Mouse (Mus musculus): ENCODE results near the gene Plxnb3. TPM values are rescaled to one million over a fixed set of nuclear protein-coding genes. Genes with fewer than 3 reads are reported as not detected.
"Not testable (repeated sequence)": the region's sequence is repeated elsewhere in the genome, so short reads cannot be mapped to it uniquely, and the experiment has no call there.

Plxnb3 gene
- polyA plus RNA-seq, 1 experiment from 2014 or later: 0.90 TPM

DNA sequence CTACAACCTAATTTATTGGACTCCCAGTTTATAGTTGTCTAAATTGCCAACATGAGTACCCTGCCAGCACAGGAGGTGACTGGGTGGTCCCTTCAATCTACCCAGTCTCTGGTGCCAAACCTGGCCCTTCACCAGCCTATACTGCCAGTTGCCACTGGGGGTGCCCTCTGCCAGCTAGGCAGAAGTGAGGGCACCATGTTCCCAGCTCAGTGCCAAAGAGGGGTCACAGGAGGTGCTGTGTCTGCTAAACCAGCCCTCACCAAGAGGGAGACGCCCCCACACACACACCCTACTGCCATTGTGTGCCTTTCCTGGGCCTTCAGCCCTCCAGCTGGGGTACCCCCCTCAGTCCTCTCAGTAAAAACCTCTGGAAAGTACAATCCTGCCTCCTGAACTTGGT is 18.7 kb upstream of the Plxnb3 start:
- no CpG with 5 or more reads among the region's 1 CpGs for WGBS
- ATAC-seq: no peak
- H3K27me3 ChIP-seq (replicated peaks; ENCODE audit: control insufficient read depth, insufficient read depth, low read length): no peaks in the 10 kb centered on the region
- H3K4me1 ChIP-seq (ENCODE audit: control insufficient read depth, insufficient read depth, low read depth, low read length): no peaks in the 10 kb centered on the region
- H3K4me3 ChIP-seq (ENCODE audit: low read length): no peak overlapping the region
- H3K36me3 ChIP-seq (ENCODE audit: control insufficient read depth, insufficient read depth, low read length): no peaks in the 10 kb centered on the region
- H3K4me2 ChIP-seq (ENCODE audit: low read length): no peak overlapping the region
- H3K9me3 ChIP-seq (ENCODE audit: control insufficient read depth, low read length): no peaks in the 10 kb centered on the region
- no peak overlapping the region for H3K9ac ChIP-seq (ENCODE audit: low read depth, low read length)
- H3K27ac ChIP-seq (ENCODE audit: low read depth, low read length): no peak overlapping the region

DNA sequence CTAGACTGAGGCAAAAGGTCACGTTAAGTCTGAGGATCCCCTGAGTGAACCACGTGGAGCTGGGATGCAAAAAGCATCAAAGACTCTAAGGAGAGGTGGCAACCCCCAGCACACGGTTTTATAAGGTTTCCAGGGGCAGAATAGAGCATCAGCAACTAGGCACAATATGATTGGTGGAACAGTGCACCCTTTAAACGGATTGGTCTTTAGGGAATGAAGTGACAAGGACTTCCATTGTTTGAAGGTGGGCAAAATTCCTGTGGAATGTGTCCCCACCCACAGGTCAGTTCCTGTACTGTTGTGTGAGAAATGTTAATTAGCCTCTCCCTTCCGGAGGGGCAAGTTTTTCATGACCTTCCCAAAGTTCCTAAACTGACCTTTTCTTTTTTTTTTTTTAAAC is 17.7 kb upstream of the Plxnb3 start:
- no peak overlapping the region for H3K27ac ChIP-seq (ENCODE audit: low read depth, low read length)
- no peak overlapping the region for H3K4me3 ChIP-seq (ENCODE audit: low read length)
- no peaks in the 10 kb centered on the region for H3K36me3 ChIP-seq (ENCODE audit: control insufficient read depth, insufficient read depth, low read length)
- no peak for ATAC-seq
- H3K9ac ChIP-seq (ENCODE audit: low read depth, low read length): no peak overlapping the region
- H3K4me2 ChIP-seq (ENCODE audit: low read length): no peak overlapping the region
- WGBS: 76% methylated on average over 5 of the region's 5 CpGs
- H3K4me1 ChIP-seq (ENCODE audit: control insufficient read depth, insufficient read depth, low read depth, low read length): no peaks in the 10 kb centered on the region
- no peaks in the 10 kb centered on the region for H3K27me3 ChIP-seq (replicated peaks; ENCODE audit: control insufficient read depth, insufficient read depth, low read length)
- H3K9me3 ChIP-seq (ENCODE audit: control insufficient read depth, low read length): no peaks in the 10 kb centered on the region

DNA sequence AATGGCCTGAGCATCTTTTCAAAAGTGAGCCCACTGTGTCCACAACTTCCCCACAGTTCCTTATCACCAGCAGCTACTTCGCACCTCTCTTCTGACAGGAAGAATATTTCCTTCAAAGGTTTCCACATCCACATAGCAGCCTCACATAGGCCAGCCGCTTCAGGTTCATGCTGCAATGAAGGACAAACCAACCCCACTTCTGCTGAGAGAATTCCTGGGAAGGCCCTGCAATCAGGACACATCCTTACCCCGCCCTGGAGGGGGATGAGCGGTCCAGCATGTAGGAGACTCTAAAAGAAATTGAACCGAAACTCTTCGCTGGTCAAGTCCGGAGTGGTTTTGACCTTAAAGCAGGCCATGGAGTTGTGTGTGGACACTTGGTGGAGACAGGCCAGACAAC is 17.0 kb upstream of the Plxnb3 start:
- ATAC-seq; H3K27ac ChIP-seq (ENCODE audit: low read depth, low read length): not testable (repeated sequence)
- 95% methylated on average over 7 of the region's 7 CpGs for WGBS

DNA sequence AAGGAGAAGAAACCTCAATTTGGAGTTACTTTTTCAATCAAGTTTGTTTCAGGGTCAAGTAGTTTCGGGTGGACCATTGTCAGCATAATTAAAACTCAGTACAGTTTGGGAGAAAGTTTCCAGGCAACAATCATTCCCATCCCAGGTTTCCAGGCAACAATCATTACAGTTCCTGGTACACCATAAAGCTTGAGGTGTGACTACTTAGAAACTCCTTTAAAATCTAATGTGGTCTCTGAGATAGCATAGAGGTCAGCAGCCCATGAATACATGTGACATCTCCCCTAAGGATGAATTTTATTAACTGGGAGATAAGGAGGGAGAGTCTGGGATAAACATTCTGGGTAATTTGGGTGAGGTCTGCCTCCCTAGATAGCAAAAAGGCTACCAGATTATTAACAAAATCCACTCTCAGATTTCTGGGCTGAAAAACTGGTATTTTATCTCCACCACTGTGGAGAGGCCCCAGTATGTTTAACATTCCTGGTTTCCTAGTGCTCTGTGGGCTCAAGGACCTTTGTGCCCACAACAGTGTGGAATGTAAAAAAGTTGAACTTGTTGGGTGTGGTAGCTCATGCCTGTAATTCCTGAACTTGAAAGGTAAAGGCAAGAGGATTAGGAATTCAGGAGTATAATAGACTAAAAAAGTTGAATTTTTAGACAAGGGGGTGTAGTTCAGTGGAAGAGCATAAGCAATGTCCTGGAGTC is 12.0 kb upstream of the Plxnb3 start:
- Histone ChIP-seq H3K4me3 (ENCODE audit: low read length) (no peak overlapping the region), H3K27ac (ENCODE audit: low read depth, low read length) (no peak overlapping the region), H3K9me3 (ENCODE audit: control insufficient read depth, low read length) (no peaks in the 10 kb centered on the region), H3K27me3 (replicated peaks; ENCODE audit: control insufficient read depth, insufficient read depth, low read length) (no peaks in the 10 kb centered on the region), H3K4me1 (ENCODE audit: control insufficient read depth, insufficient read depth, low read depth, low read length) (no peaks in the 10 kb centered on the region), H3K9ac (ENCODE audit: low read depth, low read length) (no peak overlapping the region), H3K36me3 (ENCODE audit: control insufficient read depth, insufficient read depth, low read length) (no peaks in the 10 kb centered on the region), H3K4me2 (ENCODE audit: low read length) (no peak overlapping the region)
- 83% methylated on average over 1 of the region's 1 CpGs for WGBS
- ATAC-seq: no peak

More for the DNA sequence above, 17.0 kb upstream of the Plxnb3 start:
- H3K4me3 ChIP-seq (ENCODE audit: low read length); H3K4me2 ChIP-seq (ENCODE audit: low read length); H3K27me3 ChIP-seq (replicated peaks; ENCODE audit: control insufficient read depth, insufficient read depth, low read length); H3K9me3 ChIP-seq (ENCODE audit: control insufficient read depth, low read length); H3K9ac ChIP-seq (ENCODE audit: low read depth, low read length); H3K36me3 ChIP-seq (ENCODE audit: control insufficient read depth, insufficient read depth, low read length); H3K4me1 ChIP-seq (ENCODE audit: control insufficient read depth, insufficient read depth, low read depth, low read length): not testable (repeated sequence)

- H3K4me2 ChIP-seq (ENCODE audit: low read length): no peak overlapping the region
Measured at GRCm38 (mm10) chrX:73748977-73749376, 7.9 kb upstream of the Plxnb3 start.

GRCm38 (mm10) chrX:73758611-73759290 is 1.9 kb downstream of the Plxnb3 start:
- Histone ChIP-seq H3K9me3 (ENCODE audit: control insufficient read depth, low read length) (no peaks in the 10 kb centered on the region), H3K4me3 (ENCODE audit: low read length) (no peak overlapping the region), H3K4me2 (ENCODE audit: low read length) (no peak overlapping the region), H3K9ac (ENCODE audit: low read depth, low read length) (no peak overlapping the region), H3K27ac (ENCODE audit: low read depth, low read length) (no peak overlapping the region), H3K36me3 (ENCODE audit: control insufficient read depth, insufficient read depth, low read length) (no peaks in the 10 kb centered on the region), H3K4me1 (ENCODE audit: control insufficient read depth, insufficient read depth, low read depth, low read length) (no peaks in the 10 kb centered on the region), H3K27me3 (replicated peaks; ENCODE audit: control insufficient read depth, insufficient read depth, low read length) (no peaks in the 10 kb centered on the region)
- ATAC-seq: peak; percentile 61; the same call in 1 of the 2 replicates
- 81% methylated on average over 13 of the region's 13 CpGs for WGBS

More at GRCm38 (mm10) chrX:73748977-73749376, 7.9 kb upstream of the Plxnb3 start:
- no peak overlapping the region for H3K9ac ChIP-seq (ENCODE audit: low read depth, low read length)
- no peaks in the 10 kb centered on the region for H3K9me3 ChIP-seq (ENCODE audit: control insufficient read depth, low read length)
- ATAC-seq: no peak
- no peak overlapping the region for H3K27ac ChIP-seq (ENCODE audit: low read depth, low read length)
- no peak overlapping the region for H3K4me3 ChIP-seq (ENCODE audit: low read length)
- no peaks in the 10 kb centered on the region for H3K36me3 ChIP-seq (ENCODE audit: control insufficient read depth, insufficient read depth, low read length)
- WGBS: 94% methylated on average over 1 of the region's 1 CpGs
- H3K27me3 ChIP-seq (replicated peaks; ENCODE audit: control insufficient read depth, insufficient read depth, low read length): no peaks in the 10 kb centered on the region
- no peaks in the 10 kb centered on the region for H3K4me1 ChIP-seq (ENCODE audit: control insufficient read depth, insufficient read depth, low read depth, low read length)

DNA sequence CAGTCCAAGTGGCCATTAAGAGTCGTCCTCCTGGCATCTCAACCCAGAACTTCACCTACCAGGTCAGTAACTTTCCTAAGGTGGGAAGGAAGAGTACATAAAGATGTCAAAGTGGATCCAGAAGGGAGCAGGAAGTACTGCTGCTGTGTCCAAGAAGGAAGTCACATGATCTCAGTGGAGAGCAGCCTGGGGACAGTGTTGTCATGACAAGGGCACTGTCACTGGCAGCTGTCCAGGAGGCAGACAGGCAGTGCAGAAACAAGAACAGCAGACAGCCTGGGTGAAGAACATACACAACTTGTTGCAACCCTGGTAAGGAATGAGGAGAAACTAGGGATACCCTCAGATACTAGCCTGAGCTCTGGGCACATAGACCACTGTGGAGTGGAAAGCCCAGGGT is 8.4 kb downstream of the Plxnb3 start:
- Histone ChIP-seq H3K9ac (ENCODE audit: low read depth, low read length) (no peak overlapping the region), H3K4me2 (ENCODE audit: low read length) (no peak overlapping the region), H3K27me3 (replicated peaks; ENCODE audit: control insufficient read depth, insufficient read depth, low read length) (no peaks in the 10 kb centered on the region), H3K36me3 (ENCODE audit: control insufficient read depth, insufficient read depth, low read length) (no peaks in the 10 kb centered on the region), H3K4me3 (ENCODE audit: low read length) (no peak overlapping the region), H3K27ac (ENCODE audit: low read depth, low read length) (no peak overlapping the region), H3K4me1 (ENCODE audit: control insufficient read depth, insufficient read depth, low read depth, low read length) (no peaks in the 10 kb centered on the region), H3K9me3 (ENCODE audit: control insufficient read depth, low read length) (no peaks in the 10 kb centered on the region)
- 76% methylated on average over 1 of the region's 1 CpGs for WGBS
- ATAC-seq: 0 out of 2 replicates have a peak, but pooled peaks have one; percentile 54

- WGBS: 67% methylated on average over 6 of the region's 9 CpGs
- H3K4me3 ChIP-seq (ENCODE audit: low read length): no peak overlapping the region
- no peak overlapping the region for H3K27ac ChIP-seq (ENCODE audit: low read depth, low read length)
- H3K9ac ChIP-seq (ENCODE audit: low read depth, low read length): no peak overlapping the region
- no peaks in the 10 kb centered on the region for H3K27me3 ChIP-seq (replicated peaks; ENCODE audit: control insufficient read depth, insufficient read depth, low read length)
- no peaks in the 10 kb centered on the region for H3K36me3 ChIP-seq (ENCODE audit: control insufficient read depth, insufficient read depth, low read length)
- no peak for ATAC-seq
- no peaks in the 10 kb centered on the region for H3K4me1 ChIP-seq (ENCODE audit: control insufficient read depth, insufficient read depth, low read depth, low read length)
- no peak overlapping the region for H3K4me2 ChIP-seq (ENCODE audit: low read length)
- no peaks in the 10 kb centered on the region for H3K9me3 ChIP-seq (ENCODE audit: control insufficient read depth, low read length)
Measured at GRCm38 (mm10) chrX:73767267-73767666, 10.4 kb downstream of the Plxnb3 start.

DNA sequence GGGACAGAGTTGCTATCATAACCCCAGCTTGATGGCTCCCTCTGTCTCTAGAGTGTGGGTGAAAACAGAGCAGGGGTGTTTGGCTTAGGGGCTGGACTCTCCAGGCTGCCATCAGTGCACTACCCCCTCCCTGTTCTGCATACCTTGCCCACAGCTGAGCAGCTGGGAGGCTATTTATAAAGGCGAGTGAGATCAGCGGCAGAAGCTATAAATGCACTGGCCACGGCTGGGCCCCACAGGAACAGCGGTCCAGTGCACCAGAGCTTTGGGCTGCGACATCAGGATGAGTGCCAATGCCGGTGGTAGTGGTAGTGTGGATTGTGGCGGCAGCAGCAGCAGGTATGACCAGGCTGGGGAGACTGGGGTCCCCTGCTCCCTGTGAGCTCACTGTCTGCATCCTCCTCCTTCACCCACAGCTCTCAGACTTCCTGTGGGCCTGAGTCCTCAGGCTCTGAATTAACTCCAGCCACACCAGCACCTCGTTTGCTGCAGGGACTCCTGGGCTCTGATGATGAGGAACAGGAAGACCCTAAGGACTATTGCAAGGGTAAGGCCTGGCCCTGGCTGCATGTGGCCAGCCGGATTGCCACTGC is 17.4 kb downstream of the Plxnb3 start, which contains the start of gene Srpk3:
Srpk3 (plus strand) TSS at position 238 of the 593 bp plus-strand sequence.
- no peak within 1 kb of the TSS for H3K27ac ChIP-seq (ENCODE audit: low read depth, low read length)
- no peak within 1 kb of the TSS for H3K4me2 ChIP-seq (ENCODE audit: low read length)

More for the DNA sequence above, 17.4 kb downstream of the Plxnb3 start, which contains the start of gene Srpk3:
- Histone ChIP-seq H3K27me3 (replicated peaks; ENCODE audit: control insufficient read depth, insufficient read depth, low read length) (no peaks in the 10 kb centered on the region), H3K9me3 (ENCODE audit: control insufficient read depth, low read length) (no peaks in the 10 kb centered on the region), H3K4me1 (ENCODE audit: control insufficient read depth, insufficient read depth, low read depth, low read length) (no peaks in the 10 kb centered on the region), H3K4me3 (ENCODE audit: low read length) (no peak within 1 kb of the TSS), H3K36me3 (ENCODE audit: control insufficient read depth, insufficient read depth, low read length) (peaks cover 5% of the 10 kb centered on the region; the same call in 1 of the 2 replicates), H3K9ac (ENCODE audit: low read depth, low read length) (no peak within 1 kb of the TSS; the same call in 1 of the 2 replicates)
- WGBS: 39% methylated on average over 9 of the region's 9 CpGs
- ATAC-seq: peak; percentile 54; the same call in 1 of the 2 replicates

Measured in hindbrain, embryonic 16.5 days (tissue).